Mouse (Mus musculus) spleen, adult 2 months (tissue): Measurements from ENCODE around the gene Grik2. TPM values are rescaled to one million over a fixed set of nuclear protein-coding genes. Genes with fewer than 3 reads are reported as not detected.

Experiments used
- DNase-seq, 2 experiments: peaks; one replicate each; pipeline versions ENCODE4 v3.0.0 to v3.0.0-alpha.2; 2012 to 2021; ENCODE audit warnings: low spot score in 2 of 2, low read depth in 1 of 2
- H3K27ac ChIP-seq: fragments of 200-500 bp; 2 replicates; pipeline ENCODE4 v1.5.1; 2012; ENCODE audit warnings: low read length, inconsistent platforms; ENCODE audit not compliant: insufficient read depth
- H3K27me3 ChIP-seq: fragments of 200-500 bp; 2 replicates; pipeline ENCODE4 v1.6.1; 2012; ENCODE audit warnings: mild to moderate bottlenecking, moderate library complexity, low read length, inconsistent platforms; ENCODE audit not compliant: control insufficient read depth, insufficient read depth
- H3K36me3 ChIP-seq: fragments of 200-500 bp; 2 replicates; pipeline ENCODE4 v1.6.1; 2012; ENCODE audit warnings: mild to moderate bottlenecking, low read length, inconsistent platforms; ENCODE audit not compliant: control insufficient read depth, insufficient read depth
- H3K4me1 ChIP-seq: fragments of 200-500 bp; 2 replicates; pipeline ENCODE4 v1.6.1; 2011; ENCODE audit warnings: inconsistent platforms; ENCODE audit not compliant: control insufficient read depth, insufficient read depth, insufficient read length
- H3K4me3 ChIP-seq: fragments of 200-500 bp; 2 replicates; pipeline ENCODE4 v1.5.1; 2011; ENCODE audit warnings: mild to moderate bottlenecking, inconsistent platforms; ENCODE audit not compliant: insufficient read depth, insufficient read length; ENCODE audit errors: extremely low read depth
- CTCF ChIP-seq: fragments of 200-500 bp; IDR thresholded peaks from 2 replicates; pipeline ENCODE4 v1.5.1; 2011; ENCODE audit warnings: mild to moderate bottlenecking, inconsistent platforms; ENCODE audit not compliant: insufficient read depth, insufficient read length, insufficient replicate concordance; ENCODE audit errors: extremely low read depth
- POLR2A ChIP-seq: fragments of 200-500 bp; IDR thresholded peaks from 2 replicates; pipeline ENCODE4 v1.6.1; 2011; ENCODE audit warnings: low read depth, low read length, inconsistent platforms
- WGBS: fragments of 180-500 bp; shearing (Covaris S2); methylation state at CpG from one replicate; pipeline ENCODE4 v1.1.7; 2018; 5-methylcytosine and 5-hydroxymethylcytosine counted together
- polyA plus RNA-seq: library from polyadenylated mRNA; depleted of rRNA; stranded (reverse); fragments of >200 nt; gene quantifications from 2 replicates; pipeline ENCODE4 v1.2.3, GENCODE M21; 2012

Gene Grik2
- polyA plus RNA-seq, 1 experiment: not detected

GRCm38 (mm10) chr10:49788914-49789313, 348 bp upstream of the Grik2 start:
- TF ChIP-seq CTCF (no peak), POLR2A (no peak)
- WGBS: 25% methylated on average over 5 of the region's 5 CpGs
- H3K27me3 ChIP-seq: 0 out of 2 replicates have a peak, but pooled peaks cover 2% of the 10 kb centered on the region
- no peaks in the 10 kb centered on the region for H3K36me3 ChIP-seq
- H3K27ac ChIP-seq: no peak overlapping the region
- no peaks in the 10 kb centered on the region for H3K4me1 ChIP-seq
- no peak overlapping the region for H3K4me3 ChIP-seq
- no peak for DNase-seq

DNA sequence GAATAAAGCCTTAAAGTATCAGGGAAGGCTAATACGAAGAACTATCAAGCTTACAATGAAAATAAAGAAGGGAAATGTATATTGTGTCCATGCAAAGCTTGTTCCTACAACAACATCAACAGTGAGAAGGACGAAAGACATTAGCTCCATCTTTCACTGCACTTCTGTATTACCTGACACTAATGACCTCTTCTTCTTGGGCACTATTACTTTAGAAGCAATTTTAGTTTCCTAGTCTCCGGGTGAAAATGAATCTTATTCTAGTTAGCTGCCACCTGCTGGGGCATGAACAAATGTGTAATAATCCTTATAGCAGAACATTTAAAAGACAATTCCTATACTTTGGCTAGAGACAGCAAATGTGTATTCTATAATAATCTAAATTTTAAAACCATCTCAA, 1.9 kb downstream of the Grik2 start:
- H3K27ac ChIP-seq: no peak overlapping the region
- 61% methylated on average over 3 of the region's 3 CpGs for WGBS
- H3K27me3 ChIP-seq: 0 out of 2 replicates have a peak, but pooled peaks cover 2% of the 10 kb centered on the region
- no peak overlapping the region for H3K4me3 ChIP-seq
- no peak for DNase-seq
- no peaks in the 10 kb centered on the region for H3K36me3 ChIP-seq
- TF ChIP-seq POLR2A: no peak
- no peak for TF ChIP-seq CTCF
- H3K4me1 ChIP-seq: no peaks in the 10 kb centered on the region

- no peaks in the 10 kb centered on the region for H3K4me1 ChIP-seq
- no peak for DNase-seq
- TF ChIP-seq POLR2A: no peak
- TF ChIP-seq CTCF: no peak
- WGBS: 42% methylated on average over 2 of the region's 2 CpGs
- 0 out of 2 replicates have a peak, but pooled peaks cover 2% of the 10 kb centered on the region for H3K27me3 ChIP-seq
- no peak overlapping the region for H3K27ac ChIP-seq
- no peaks in the 10 kb centered on the region for H3K36me3 ChIP-seq
- H3K4me3 ChIP-seq: no peak overlapping the region
These were observed 3.1 kb downstream of the Grik2 start for GRCm38 (mm10) chr10:49785477-49785876.

DNA sequence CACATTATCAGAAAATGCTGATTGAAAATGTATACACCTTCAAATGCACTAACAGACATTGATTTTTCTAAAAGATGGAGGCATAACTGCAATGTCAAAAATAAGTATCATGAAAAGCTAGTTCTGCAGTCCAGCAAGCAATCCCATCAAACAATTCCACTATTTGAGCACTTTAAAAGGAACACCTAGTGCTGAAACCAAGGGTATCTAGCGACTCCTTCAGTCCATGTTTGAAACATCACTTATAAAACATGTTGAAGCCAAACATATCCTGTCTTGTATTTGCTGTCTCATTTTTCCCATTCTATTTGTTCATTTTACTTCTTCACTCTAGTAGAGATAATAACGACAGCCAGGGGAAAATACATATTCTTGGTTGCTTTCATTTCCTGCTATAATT, 3.7 kb downstream of the Grik2 start:
- Histone ChIP-seq H3K27ac (no peak overlapping the region), H3K4me3 (no peak overlapping the region), H3K4me1 (no peaks in the 10 kb centered on the region), H3K27me3 (0 out of 2 replicates have a peak, but pooled peaks cover 2% of the 10 kb centered on the region), H3K36me3 (no peaks in the 10 kb centered on the region)
- no peak for DNase-seq
- 14% methylated on average over 2 of the region's 2 CpGs for WGBS
- no peak for TF ChIP-seq CTCF
- no peak for TF ChIP-seq POLR2A

- WGBS: 4% methylated on average over 44 of the region's 44 CpGs
- TF ChIP-seq CTCF (no peak), POLR2A (no peak)
- no peak overlapping the region for H3K4me3 ChIP-seq
These were observed 5.5 kb downstream of the Grik2 start for GRCm38 (mm10) chr10:49782741-49783691.

GRCm38 (mm10) chr10:49782061-49782460, 6.5 kb downstream of the Grik2 start:
- Histone ChIP-seq H3K4me3 (no peak overlapping the region), H3K27me3 (no peaks in the 10 kb centered on the region), H3K4me1 (no peaks in the 10 kb centered on the region), H3K36me3 (no peaks in the 10 kb centered on the region), H3K27ac (no peak overlapping the region)
- no peak for TF ChIP-seq CTCF
- no peak for TF ChIP-seq POLR2A
- WGBS: 3% methylated on average over 7 of the region's 7 CpGs
- DNase-seq: no peak

More at GRCm38 (mm10) chr10:49782741-49783691, 5.5 kb downstream of the Grik2 start:
- DNase-seq: no peak
- Histone ChIP-seq H3K36me3 (no peaks in the 10 kb centered on the region), H3K4me1 (no peaks in the 10 kb centered on the region), H3K27ac (no peak overlapping the region), H3K27me3 (no peaks in the 10 kb centered on the region)

GRCm38 (mm10) chr10:49780430-49780829, 8.1 kb downstream of the Grik2 start:
- WGBS: 92% methylated on average over 2 of the region's 2 CpGs
- TF ChIP-seq POLR2A (no peak), CTCF (no peak)
- no peak for DNase-seq
- Histone ChIP-seq H3K4me1 (no peaks in the 10 kb centered on the region), H3K27me3 (no peaks in the 10 kb centered on the region), H3K27ac (no peak overlapping the region), H3K36me3 (no peaks in the 10 kb centered on the region), H3K4me3 (no peak overlapping the region)
